Mouse (Mus musculus) mesoderm, embryonic 11.5 days (tissue): Measurements from ENCODE around the gene Dohh.
A peak's percentile ranks its signal among the peaks of the same experiment; 100 is the strongest.

Source experiments
- DNase-seq: peaks from one replicate; pipeline ENCODE4 v3.0.0-alpha.2; 2012; ENCODE audit warnings: low read depth, low spot score

Dohh gene

GRCm38 (mm10) chr10:81404082-81404481, 19.9 kb downstream of the Dohh start:
- DNase-seq = no peak

- DNase-seq = no peak
Observed at GRCm38 (mm10) chr10:81404720-81405119, 20.5 kb downstream of the Dohh start.

- DNase-seq = no peak
Observed at GRCm38 (mm10) chr10:81405588-81406201, 21.5 kb downstream of the Dohh start.

GRCm38 (mm10) chr10:81406504-81407440, 22.5 kb downstream of the Dohh start:
- no peak for DNase-seq

GRCm38 (mm10) chr10:81407539-81408423, 23.6 kb downstream of the Dohh start:
- peak; percentile 81 for DNase-seq

- no peak for DNase-seq
Observed at GRCm38 (mm10) chr10:81408424-81408729, 24.1 kb downstream of the Dohh start.

GRCm38 (mm10) chr10:81408871-81409291, 24.7 kb downstream of the Dohh start:
- DNase-seq = peak; percentile 79

GRCm38 (mm10) chr10:81409330-81409729, 25.1 kb downstream of the Dohh start:
- no peak for DNase-seq

GRCm38 (mm10) chr10:81410350-81410749, 26.1 kb downstream of the Dohh start:
- DNase-seq = no peak

- no peak for DNase-seq
Observed at GRCm38 (mm10) chr10:81410981-81411380, 26.8 kb downstream of the Dohh start.

- DNase-seq = no peak
Observed at GRCm38 (mm10) chr10:81411471-81412400, 27.5 kb downstream of the Dohh start.

- DNase-seq = no peak
Observed at GRCm38 (mm10) chr10:81412586-81413309, 28.5 kb downstream of the Dohh start.

- peak; percentile 66 for DNase-seq
Observed at GRCm38 (mm10) chr10:81413310-81414261, 29.4 kb downstream of the Dohh start.

GRCm38 (mm10) chr10:81414682-81415081, 30.5 kb downstream of the Dohh start:
- peak; percentile 75 for DNase-seq

GRCm38 (mm10) chr10:81415146-81415545, 30.9 kb downstream of the Dohh start:
- no peak for DNase-seq

- DNase-seq = no peak
Observed at GRCm38 (mm10) chr10:81415549-81416310, 31.5 kb downstream of the Dohh start.

- peak; percentile 80 for DNase-seq
Observed at GRCm38 (mm10) chr10:81416581-81417226, 32.5 kb downstream of the Dohh start.
